In the genomic region with DNA sequence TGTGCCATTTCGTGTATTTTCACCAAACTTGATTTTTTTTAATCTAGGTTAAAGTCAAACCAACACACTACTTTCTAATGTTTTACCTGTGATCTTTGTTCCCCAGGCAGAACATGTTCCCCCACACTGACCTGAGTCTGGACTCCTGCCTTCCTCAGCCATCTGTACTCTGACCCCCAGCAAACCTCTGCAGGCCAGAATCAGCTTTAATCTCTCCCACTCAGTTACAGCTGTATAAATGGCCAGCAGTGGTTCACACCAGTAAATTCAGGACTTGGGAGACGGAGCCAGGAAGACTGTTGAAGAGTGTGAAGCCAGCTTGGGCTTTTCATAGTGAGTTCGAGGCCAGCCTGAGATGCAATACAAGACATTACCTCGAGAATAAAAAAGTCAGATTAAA, we compare ENCODE assay signal across 10 mouse cellular contexts.
A peak's percentile ranks its signal among the peaks of the same experiment; 100 is the strongest.
DNase-seq lines count a peak whose midpoint lies in the region; ATAC-seq and TF ChIP-seq lines count a peak whose summit lies in the region.
"Had no signal": no experiment of that assay in that cellular context is flagged by ENCODE, and none has a peak within 500 bp of the region (broad histone marks: within the 10 kb centered on the region; RNA-seq: fewer than 3 reads in every experiment).

No protein-coding gene starts in this region.

- no peak overlapping the region for H3K9ac ChIP-seq in limb, embryonic 14.5 days (ENCODE audit: low read depth, low read length, severe bottlenecking)
- no peak overlapping the region for H3K9ac ChIP-seq in embryonic facial prominence, embryonic 14.5 days (ENCODE audit: low read depth, low read length)
- no peak overlapping the region for H3K9ac ChIP-seq in liver, embryonic 13.5 days

- 60% methylated on average over 4 of the region's 4 CpGs for WGBS in limb, embryonic 14.5 days
- 74% methylated on average over 4 of the region's 4 CpGs for WGBS in limb, embryonic 10.5 days
- WGBS in embryonic facial prominence, embryonic 14.5 days, result 52% methylated on average over 4 of the region's 4 CpGs
- 47% methylated on average over 4 of the region's 4 CpGs for WGBS in kidney, adult 2 months
- WGBS in liver, embryonic 13.5 days (ENCODE audit: insufficient replicate concordance), result 45% methylated on average over 4 of the region's 4 CpGs

- no peaks in the 10 kb centered on the region for H3K9me3 ChIP-seq in limb, embryonic 14.5 days (ENCODE audit: control insufficient read depth, low read length)
- H3K9me3 ChIP-seq in limb, embryonic 10.5 days (replicated peaks), result no peaks in the 10 kb centered on the region
- no peaks in the 10 kb centered on the region for H3K9me3 ChIP-seq in embryonic facial prominence, embryonic 14.5 days (ENCODE audit: control insufficient read depth, low read length)
- H3K9me3 ChIP-seq in liver, embryonic 13.5 days (replicated peaks), result no peaks in the 10 kb centered on the region

- H3K27me3 ChIP-seq in limb, embryonic 14.5 days (ENCODE audit: control insufficient read depth, insufficient read depth, low read length), result no peaks in the 10 kb centered on the region
- H3K27me3 ChIP-seq in limb, embryonic 10.5 days (ENCODE audit: low read depth, poor library complexity, severe bottlenecking), result no peaks in the 10 kb centered on the region
- H3K27me3 ChIP-seq in embryonic facial prominence, embryonic 14.5 days (replicated peaks; ENCODE audit: control insufficient read depth, insufficient read depth, low read length), result no peaks in the 10 kb centered on the region
- H3K27me3 ChIP-seq in kidney, adult 2 months (replicated peaks; ENCODE audit: control insufficient read depth, insufficient read depth, low read length), result no peaks in the 10 kb centered on the region
- H3K27me3 ChIP-seq in liver, embryonic 13.5 days, result no peaks in the 10 kb centered on the region
- H3K27me3 ChIP-seq: CH12.LX had no signal

- H3K36me3 ChIP-seq in limb, embryonic 14.5 days (ENCODE audit: control insufficient read depth, insufficient read depth, low read length), result no peaks in the 10 kb centered on the region
- no peaks in the 10 kb centered on the region for H3K36me3 ChIP-seq in limb, embryonic 10.5 days
- no peaks in the 10 kb centered on the region for H3K36me3 ChIP-seq in embryonic facial prominence, embryonic 14.5 days (ENCODE audit: control insufficient read depth, insufficient read depth, low read length)
- H3K36me3 ChIP-seq in kidney, adult 2 months (ENCODE audit: control insufficient read depth, insufficient read depth, low read length), result no peaks in the 10 kb centered on the region
- no peaks in the 10 kb centered on the region for H3K36me3 ChIP-seq in liver, embryonic 13.5 days

- TF ChIP-seq POLR2A in limb, embryonic 14.5 days (IDR thresholded peaks at IDR 0.05; ENCODE audit: borderline replicate concordance, extremely low read depth, insufficient read depth, insufficient read length), result no peak
- no peak for TF ChIP-seq POLR2A in kidney, adult 2 months (IDR thresholded peaks at IDR 0.05; ENCODE audit: low read depth, low read length)

- no peak overlapping the region for H3K4me2 ChIP-seq in limb, embryonic 14.5 days (replicated peaks; ENCODE audit: low read depth, low read length, severe bottlenecking)
- peak overlapping the region; percentile 23 for H3K4me2 ChIP-seq in embryonic facial prominence, embryonic 14.5 days (ENCODE audit: low read depth, low read length)
- no peak overlapping the region for H3K4me2 ChIP-seq in liver, embryonic 13.5 days

- no peak for TF ChIP-seq CTCF in kidney, adult 2 months (conservative IDR thresholded peaks at IDR 0.05; ENCODE audit: insufficient read depth, insufficient read length, low read depth, low read length)

- no peak for DNase-seq in limb, embryonic 14.5 days (ENCODE audit: low spot score)
- DNase-seq in limb, embryonic 10.5 days (ENCODE audit: low spot score), result no peak
- no peak for DNase-seq in embryonic facial prominence, embryonic 14.5 days (ENCODE audit: low spot score)
- peak; percentile 91 for DNase-seq in kidney, adult 2 months
- no peak for DNase-seq in liver, embryonic 13.5 days
- no peak for DNase-seq in left cerebral cortex, adult 8-10 months (ENCODE audit: low spot score in 2 of 2)
- DNase-seq in frontal cortex, postnatal 14 days (ENCODE audit: low spot score in 2 of 2), result no peak
- DNase-seq in adrenal gland, postnatal 25 days, result no peak
- DNase-seq: cerebellum, adult 8-10 months had no signal

- no peak overlapping the region for H3K4me3 ChIP-seq in limb, embryonic 14.5 days (replicated peaks; ENCODE audit: low read length)
- no peak overlapping the region for H3K4me3 ChIP-seq in limb, embryonic 10.5 days
- no peak overlapping the region for H3K4me3 ChIP-seq in embryonic facial prominence, embryonic 14.5 days (ENCODE audit: low read depth, low read length)
- H3K4me3 ChIP-seq in kidney, adult 2 months (ENCODE audit: insufficient read depth, low read depth, low read length), result no peak overlapping the region
- H3K4me3 ChIP-seq in liver, embryonic 13.5 days (replicated peaks), result no peak overlapping the region

- peaks cover 24% of the 10 kb centered on the region for H3K4me1 ChIP-seq in limb, embryonic 14.5 days (ENCODE audit: control insufficient read depth, insufficient read depth, low read length)
- peaks cover 22% of the 10 kb centered on the region for H3K4me1 ChIP-seq in limb, embryonic 10.5 days
- H3K4me1 ChIP-seq in embryonic facial prominence, embryonic 14.5 days (ENCODE audit: control insufficient read depth, insufficient read depth, low read length), result peaks cover 32% of the 10 kb centered on the region
- H3K4me1 ChIP-seq in kidney, adult 2 months (ENCODE audit: control insufficient read depth, insufficient read depth, low read length), result peaks cover 30% of the 10 kb centered on the region
- 0 out of 2 replicates have a peak, but pooled peaks cover 6% of the 10 kb centered on the region for H3K4me1 ChIP-seq in liver, embryonic 13.5 days (replicated peaks)

- 0 out of 2 replicates have a peak overlapping the region, but pooled peaks have one; percentile 53 for H3K27ac ChIP-seq in limb, embryonic 14.5 days (replicated peaks; ENCODE audit: low read depth, low read length)
- no peak overlapping the region for H3K27ac ChIP-seq in limb, embryonic 10.5 days
- H3K27ac ChIP-seq in embryonic facial prominence, embryonic 14.5 days (replicated peaks; ENCODE audit: low read depth, low read length), result peak overlapping the region; percentile 81
- peak overlapping the region; percentile 56; the same call in 1 of the 2 replicates for H3K27ac ChIP-seq in kidney, adult 2 months (ENCODE audit: insufficient read depth, low read depth, low read length)
- H3K27ac ChIP-seq in liver, embryonic 13.5 days, result peak overlapping the region; percentile 53

- no peak for ATAC-seq in limb, embryonic 14.5 days (ENCODE audit: low FRiP score, low read depth)
- no peak for ATAC-seq in embryonic facial prominence, embryonic 14.5 days (ENCODE audit: low read depth)
- ATAC-seq in liver, embryonic 13.5 days (ENCODE audit: low read depth), result peak; percentile 66
